Mouse (Mus musculus) neural tube, embryonic 13.5 days (tissue): ENCODE measurements at regions not wholly inside any gene's neighbourhood (a gene's known extent, or its start where the extent isn't known, plus 50 kb on each side); places are given as distances from the start of the nearest gene placed in this dataset.

ENCODE experiments used
- ATAC-seq: fragments of 200-750 bp; cut with Nextera tagmentation; 2 replicates; pipeline ENCODE4 v1.8.0; 2017; ENCODE audit warnings: low read depth, mild to moderate bottlenecking, moderate TSS enrichment, moderate library complexity
- H3K27ac ChIP-seq: fragments of 300-500 bp; sonication (generic); replicated peaks from 2 replicates; pipeline ENCODE4 v1.5.1; 2015; ENCODE audit warnings: moderate library complexity, mild to moderate bottlenecking, inconsistent platforms
- H3K27me3 ChIP-seq: fragments of 300-500 bp; sonication (generic); 2 replicates; pipeline ENCODE4 v1.6.1; 2015; ENCODE audit warnings: mild to moderate bottlenecking, inconsistent platforms
- H3K36me3 ChIP-seq: fragments of 300-500 bp; sonication (generic); 2 replicates; pipeline ENCODE4 v1.6.1; 2015; ENCODE audit warnings: mild to moderate bottlenecking, inconsistent platforms
- H3K4me1 ChIP-seq: fragments of 300-500 bp; sonication (generic); replicated peaks from 2 replicates; pipeline ENCODE4 v1.6.1; 2015; ENCODE audit warnings: inconsistent platforms
- H3K4me2 ChIP-seq: fragments of 300-500 bp; sonication (generic); 2 replicates; pipeline ENCODE4 v1.6.1; 2015; ENCODE audit warnings: inconsistent platforms, mild to moderate bottlenecking, moderate library complexity
- H3K4me3 ChIP-seq: fragments of 300-500 bp; sonication (generic); 2 replicates; pipeline ENCODE4 v1.5.1; 2015; ENCODE audit warnings: mild to moderate bottlenecking, inconsistent platforms
- H3K9ac ChIP-seq: fragments of 300-500 bp; sonication (generic); 2 replicates; pipeline ENCODE4 v1.6.1; 2015; ENCODE audit warnings: moderate library complexity, mild to moderate bottlenecking, inconsistent platforms
- H3K9me3 ChIP-seq: fragments of 300-500 bp; sonication (generic); 2 replicates; pipeline ENCODE4 v1.6.1; 2016; ENCODE audit warnings: inconsistent platforms
- WGBS: fragments of 180-500 bp; shearing (Covaris S2); methylation state at CpG from one replicate; pipeline ENCODE4 v1.1.7; 2015; 5-methylcytosine and 5-hydroxymethylcytosine counted together

- Histone ChIP-seq H3K36me3 (no peaks in the 10 kb centered on the region), H3K27ac (no peak overlapping the region), H3K4me2 (no peak overlapping the region), H3K27me3 (no peaks in the 10 kb centered on the region), H3K4me1 (no peaks in the 10 kb centered on the region), H3K9me3 (no peaks in the 10 kb centered on the region), H3K4me3 (no peak overlapping the region), H3K9ac (no peak overlapping the region)
- WGBS, result 79% methylated on average over 7 of the region's 7 CpGs
- ATAC-seq, result no peak
Observed at GRCm38 (mm10) chr6:116906426-116907172, 189.9 kb upstream of the Tmem72 start.

GRCm38 (mm10) chr6:116910607-116911006 lies 193.9 kb upstream of the Tmem72 start:
- H3K4me2 ChIP-seq, result no peak overlapping the region
- H3K27me3 ChIP-seq, result no peaks in the 10 kb centered on the region
- no peak overlapping the region for H3K9ac ChIP-seq
- H3K36me3 ChIP-seq, result no peaks in the 10 kb centered on the region
- 93% methylated on average over 7 of the region's 7 CpGs for WGBS
- H3K9me3 ChIP-seq, result no peaks in the 10 kb centered on the region
- H3K4me1 ChIP-seq, result no peaks in the 10 kb centered on the region
- no peak overlapping the region for H3K4me3 ChIP-seq
- H3K27ac ChIP-seq, result no peak overlapping the region
- no peak for ATAC-seq

- H3K36me3 ChIP-seq, result no peaks in the 10 kb centered on the region
- H3K4me3 ChIP-seq, result no peak overlapping the region
- WGBS, result 78% methylated on average over 3 of the region's 3 CpGs
- no peak overlapping the region for H3K4me2 ChIP-seq
- no peaks in the 10 kb centered on the region for H3K4me1 ChIP-seq
- ATAC-seq, result no peak
- H3K27ac ChIP-seq, result no peak overlapping the region
- H3K9ac ChIP-seq, result no peak overlapping the region
- H3K27me3 ChIP-seq, result no peaks in the 10 kb centered on the region
- H3K9me3 ChIP-seq, result no peaks in the 10 kb centered on the region
Observed at GRCm38 (mm10) chr6:116912161-116912560, 195.4 kb upstream of the Tmem72 start.

GRCm38 (mm10) chr6:116914073-116914472 lies 197.4 kb upstream of the Tmem72 start:
- Histone ChIP-seq H3K27me3 (no peaks in the 10 kb centered on the region), H3K4me1 (no peaks in the 10 kb centered on the region), H3K4me2 (no peak overlapping the region), H3K4me3 (no peak overlapping the region), H3K9ac (no peak overlapping the region), H3K36me3 (no peaks in the 10 kb centered on the region), H3K27ac (no peak overlapping the region), H3K9me3 (no peaks in the 10 kb centered on the region)
- WGBS, result 84% methylated on average over 1 of the region's 1 CpGs
- no peak for ATAC-seq

GRCm38 (mm10) chr6:116935024-116935423 lies 218.3 kb upstream of the Tmem72 start:
- Histone ChIP-seq H3K9me3 (no peaks in the 10 kb centered on the region), H3K4me1 (no peaks in the 10 kb centered on the region), H3K27ac (no peak overlapping the region), H3K4me2 (no peak overlapping the region), H3K36me3 (no peaks in the 10 kb centered on the region), H3K27me3 (no peaks in the 10 kb centered on the region), H3K9ac (no peak overlapping the region), H3K4me3 (no peak overlapping the region)
- no peak for ATAC-seq
- WGBS, result 84% methylated on average over 3 of the region's 3 CpGs

GRCm38 (mm10) chr6:116941576-116941975 lies 224.9 kb upstream of the Tmem72 start:
- no peaks in the 10 kb centered on the region for H3K9me3 ChIP-seq

GRCm38 (mm10) chr6:116942696-116943095 lies 225.6 kb upstream of the Cxcl12 start:
- no peaks in the 10 kb centered on the region for H3K27me3 ChIP-seq
- no peaks in the 10 kb centered on the region for H3K9me3 ChIP-seq
- H3K4me2 ChIP-seq, result no peak overlapping the region
- no peak overlapping the region for H3K4me3 ChIP-seq
- 89% methylated on average over 8 of the region's 8 CpGs for WGBS
- H3K4me1 ChIP-seq, result peaks cover 13% of the 10 kb centered on the region; the same call in 1 of the 2 replicates
- no peaks in the 10 kb centered on the region for H3K36me3 ChIP-seq
- H3K9ac ChIP-seq, result no peak overlapping the region
- H3K27ac ChIP-seq, result no peak overlapping the region
- no peak for ATAC-seq

More at GRCm38 (mm10) chr6:116941576-116941975, 224.9 kb upstream of the Tmem72 start:
- H3K9ac ChIP-seq, result no peak overlapping the region
- peaks cover 12% of the 10 kb centered on the region; the same call in 1 of the 2 replicates for H3K4me1 ChIP-seq
- no peak overlapping the region for H3K27ac ChIP-seq
- no peak for ATAC-seq
- 84% methylated on average over 9 of the region's 9 CpGs for WGBS
- no peaks in the 10 kb centered on the region for H3K27me3 ChIP-seq
- H3K36me3 ChIP-seq, result no peaks in the 10 kb centered on the region
- H3K4me3 ChIP-seq, result no peak overlapping the region
- H3K4me2 ChIP-seq, result no peak overlapping the region

GRCm38 (mm10) chr6:116946083-116946732 lies 222.1 kb upstream of the Cxcl12 start:
- Histone ChIP-seq H3K4me1 (peaks cover 10% of the 10 kb centered on the region; the same call in 1 of the 2 replicates), H3K36me3 (no peaks in the 10 kb centered on the region), H3K4me3 (no peak overlapping the region), H3K9me3 (no peaks in the 10 kb centered on the region), H3K27me3 (no peaks in the 10 kb centered on the region), H3K4me2 (no peak overlapping the region), H3K9ac (no peak overlapping the region), H3K27ac (no peak overlapping the region)
- 12% methylated on average over 8 of the region's 8 CpGs for WGBS
- no peak for ATAC-seq

- WGBS, result 80% methylated on average over 13 of the region's 13 CpGs
- no peaks in the 10 kb centered on the region for H3K4me1 ChIP-seq
- no peak overlapping the region for H3K27ac ChIP-seq
- no peak overlapping the region for H3K4me3 ChIP-seq
- no peaks in the 10 kb centered on the region for H3K9me3 ChIP-seq
- no peaks in the 10 kb centered on the region for H3K27me3 ChIP-seq
- H3K9ac ChIP-seq, result no peak overlapping the region
- ATAC-seq, result no peak
- H3K4me2 ChIP-seq, result no peak overlapping the region
- H3K36me3 ChIP-seq, result no peaks in the 10 kb centered on the region
Observed at GRCm38 (mm10) chr6:116959611-116960010, 208.7 kb upstream of the Cxcl12 start.

GRCm38 (mm10) chr6:116960641-116961040 lies 207.7 kb upstream of the Cxcl12 start:
- 60% methylated on average over 3 of the region's 3 CpGs for WGBS
- Histone ChIP-seq H3K4me3 (no peak overlapping the region), H3K27me3 (no peaks in the 10 kb centered on the region), H3K36me3 (no peaks in the 10 kb centered on the region), H3K27ac (no peak overlapping the region), H3K4me2 (no peak overlapping the region), H3K9me3 (no peaks in the 10 kb centered on the region), H3K4me1 (no peaks in the 10 kb centered on the region), H3K9ac (no peak overlapping the region)
- ATAC-seq, result no peak

GRCm38 (mm10) chr6:116966436-116966835 lies 201.9 kb upstream of the Cxcl12 start:
- Histone ChIP-seq H3K4me3 (no peak overlapping the region), H3K9me3 (no peaks in the 10 kb centered on the region), H3K36me3 (no peaks in the 10 kb centered on the region), H3K27me3 (no peaks in the 10 kb centered on the region), H3K4me2 (no peak overlapping the region), H3K27ac (no peak overlapping the region), H3K4me1 (no peaks in the 10 kb centered on the region), H3K9ac (no peak overlapping the region)
- ATAC-seq, result no peak
- WGBS, result 28% methylated on average over 3 of the region's 3 CpGs

- no peaks in the 10 kb centered on the region for H3K9me3 ChIP-seq
- H3K9ac ChIP-seq, result no peak overlapping the region
- no peaks in the 10 kb centered on the region for H3K4me1 ChIP-seq
- no peak overlapping the region for H3K27ac ChIP-seq
- no peak overlapping the region for H3K4me2 ChIP-seq
- H3K4me3 ChIP-seq, result no peak overlapping the region
- no peaks in the 10 kb centered on the region for H3K27me3 ChIP-seq
- no peak for ATAC-seq
- 82% methylated on average over 9 of the region's 9 CpGs for WGBS
- H3K36me3 ChIP-seq, result no peaks in the 10 kb centered on the region
Observed at GRCm38 (mm10) chr6:116969381-116969910, 198.9 kb upstream of the Cxcl12 start.
